Mouse (Mus musculus) retina, postnatal 7 days (tissue): ENCODE measurements around the gene A930033H14Rik.

ENCODE experiments used
- DNase-seq: peaks from one replicate; pipeline ENCODE4 v3.0.0-alpha.2; 2012; ENCODE audit warnings: low read depth, low spot score

A930033H14Rik gene

DNA sequence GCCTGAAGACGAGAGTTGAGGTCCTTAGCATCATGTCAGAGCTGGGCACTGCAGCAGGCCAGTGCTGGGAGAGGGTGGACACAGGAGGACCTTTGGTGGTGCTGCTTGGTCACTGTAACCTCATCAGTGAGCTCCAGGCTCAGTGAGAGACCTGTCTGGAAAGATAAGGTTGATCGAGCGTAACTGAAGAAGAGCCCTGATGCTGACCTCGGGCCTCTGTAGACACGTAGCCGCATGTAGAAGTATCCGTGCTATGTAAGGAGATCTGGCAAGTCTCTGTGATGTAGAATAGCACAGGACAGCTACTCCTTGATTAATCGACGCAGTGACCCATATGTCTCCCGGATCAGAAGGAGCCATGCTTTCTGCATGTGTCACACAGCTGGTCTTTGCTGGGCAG lies 19.2 kb downstream of the A930033H14Rik start:
- DNase-seq: no peak

DNA sequence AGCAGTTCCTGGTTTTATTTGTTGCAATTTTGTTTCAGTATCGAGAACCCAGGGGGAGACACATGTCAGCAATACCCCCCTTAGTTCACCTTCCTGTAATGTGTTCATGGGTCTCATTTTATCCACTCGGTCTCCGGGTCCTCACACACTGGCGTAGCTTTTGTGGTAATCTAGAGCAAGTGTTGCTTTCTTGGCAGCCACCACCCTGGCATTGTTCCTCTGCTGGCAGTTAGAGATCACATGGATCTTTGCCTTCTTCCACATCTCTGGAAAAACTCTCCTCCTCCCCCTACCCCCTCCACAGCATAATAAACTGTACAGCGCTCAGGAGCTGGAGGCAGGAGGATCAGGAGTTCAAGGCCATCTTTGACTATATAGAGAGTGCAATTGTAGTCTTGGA lies 20.6 kb downstream of the A930033H14Rik start:
- no peak for DNase-seq

DNA sequence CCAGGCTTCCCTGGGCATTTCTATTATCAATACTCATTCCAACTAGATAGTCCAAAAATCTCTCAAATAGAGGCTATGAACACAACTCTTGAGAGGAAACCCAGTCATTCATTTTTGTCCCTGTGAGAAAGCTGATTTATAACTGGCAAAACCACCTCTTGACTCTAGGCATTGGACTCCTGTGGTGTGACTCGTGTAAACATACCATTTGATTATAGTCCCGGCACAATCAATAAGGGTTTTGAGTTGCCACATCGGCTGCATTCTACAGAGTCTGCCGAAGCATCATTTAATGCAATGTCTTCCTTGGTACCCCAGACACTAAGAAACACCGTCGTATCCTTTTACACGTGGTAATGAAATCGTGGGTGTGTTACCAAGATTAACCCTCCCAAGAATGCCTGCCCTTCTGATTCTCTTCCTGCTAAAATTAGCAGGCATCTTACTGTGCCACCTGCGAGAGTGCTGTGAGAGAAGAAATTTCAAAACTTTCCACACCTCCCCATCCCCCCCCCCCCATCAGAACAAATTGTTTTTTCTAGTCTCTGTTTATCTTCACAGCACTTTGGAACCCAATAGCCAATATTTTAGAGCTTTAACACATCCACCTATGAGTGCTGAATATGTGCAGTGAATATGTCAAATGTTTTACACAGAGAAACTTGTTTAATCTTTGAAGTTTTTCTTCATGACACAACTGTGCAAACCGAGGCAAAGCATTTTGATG lies 22.3 kb downstream of the A930033H14Rik start:
- DNase-seq: no peak

DNA sequence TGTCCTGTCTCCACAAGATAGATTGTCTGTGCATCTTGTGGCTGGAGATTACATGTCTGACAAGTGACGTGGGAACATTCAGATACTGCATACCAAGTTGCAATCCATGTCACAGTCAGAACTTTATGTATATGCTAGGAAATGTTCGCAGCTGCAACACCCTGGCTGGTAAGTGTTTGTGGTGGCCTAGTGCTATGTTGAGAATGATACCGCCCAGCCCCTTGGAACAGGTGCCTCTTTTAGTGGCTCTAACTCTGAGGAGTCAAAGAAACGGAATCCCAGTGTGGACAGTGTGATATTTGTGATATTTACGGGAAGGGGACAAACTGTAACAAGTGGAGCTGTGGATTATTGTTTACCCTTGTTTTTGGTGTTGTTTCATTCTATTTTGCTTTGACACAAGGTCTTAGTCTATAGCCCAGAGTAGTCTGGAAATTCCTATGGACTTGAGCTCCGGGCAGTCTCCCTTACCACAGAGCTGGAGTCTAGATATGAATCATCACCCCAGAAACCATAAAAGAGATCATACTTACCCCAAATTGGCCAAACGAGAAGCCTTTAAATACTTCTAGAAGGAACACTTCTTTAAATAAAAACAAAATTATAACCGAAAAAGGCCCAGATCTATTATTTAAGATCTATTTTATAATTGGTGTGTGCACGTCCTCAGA lies 25.0 kb downstream of the A930033H14Rik start:
- no peak for DNase-seq

DNA sequence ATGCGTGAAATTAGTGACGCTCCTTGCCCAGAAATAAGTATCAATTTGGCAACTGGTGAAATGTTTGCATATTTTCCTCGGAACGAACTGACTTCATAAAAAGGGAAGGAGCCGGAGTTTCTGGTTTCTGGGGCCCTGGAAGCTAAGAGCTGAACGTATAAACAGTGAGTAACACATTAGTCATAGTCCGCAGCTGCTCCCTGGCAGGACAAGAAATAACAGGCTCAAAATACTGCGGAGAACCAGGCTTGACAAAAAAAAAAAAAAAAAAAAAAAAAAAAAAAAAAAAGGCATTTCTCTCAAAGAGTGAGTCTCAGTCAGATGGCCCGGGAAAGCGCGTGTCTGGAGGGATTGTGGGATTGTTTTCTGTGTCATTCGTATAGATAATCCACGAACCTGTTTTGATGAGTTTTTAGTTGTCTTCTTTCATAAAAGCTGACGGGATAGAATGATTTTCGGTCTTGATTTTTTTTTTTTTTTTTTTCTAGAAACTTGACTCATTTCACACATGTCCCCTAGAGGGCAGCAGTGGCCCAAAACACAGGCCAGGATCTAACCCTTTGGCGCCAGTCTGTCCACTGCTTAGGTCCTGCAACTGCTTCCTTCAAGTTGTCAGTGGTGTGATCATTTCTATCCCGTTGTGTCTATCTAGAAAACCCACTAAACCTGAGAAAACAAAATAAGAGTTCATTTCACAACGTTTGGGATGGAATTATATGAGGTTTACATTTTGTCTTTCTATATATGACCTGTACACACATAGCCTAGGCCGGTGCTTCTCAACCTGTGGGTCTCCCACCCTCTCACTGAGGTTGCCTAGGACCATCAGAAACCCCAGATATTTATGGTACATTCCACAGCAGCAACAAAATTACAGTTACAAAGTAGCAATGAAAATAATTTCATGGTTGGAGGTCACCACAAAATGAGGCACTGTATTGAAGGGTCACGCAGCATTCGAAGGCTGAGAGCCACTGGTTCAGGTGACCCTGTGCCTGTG lies 26.7 kb downstream of the A930033H14Rik start:
- DNase-seq: peak; percentile 66

DNA sequence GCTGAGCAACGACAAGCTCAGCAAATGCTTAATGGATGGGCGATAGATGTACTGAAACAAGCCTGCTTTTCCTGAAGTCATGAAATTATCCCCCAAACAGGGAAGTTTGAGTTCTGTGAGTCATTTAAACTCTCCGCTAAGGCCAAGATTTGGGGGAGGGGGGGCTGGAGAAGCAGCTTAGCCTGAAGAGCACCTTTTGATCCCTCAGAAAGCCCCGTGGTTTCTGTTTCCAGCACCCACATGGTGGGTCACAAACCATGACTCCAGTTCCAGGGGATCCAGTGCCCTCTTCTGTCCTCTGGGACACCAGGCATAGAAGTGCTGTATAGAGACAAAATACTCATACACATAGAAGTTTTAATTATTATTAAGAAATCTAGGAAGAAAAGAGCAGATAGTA lies 27.5 kb downstream of the A930033H14Rik start:
- DNase-seq: no peak

DNA sequence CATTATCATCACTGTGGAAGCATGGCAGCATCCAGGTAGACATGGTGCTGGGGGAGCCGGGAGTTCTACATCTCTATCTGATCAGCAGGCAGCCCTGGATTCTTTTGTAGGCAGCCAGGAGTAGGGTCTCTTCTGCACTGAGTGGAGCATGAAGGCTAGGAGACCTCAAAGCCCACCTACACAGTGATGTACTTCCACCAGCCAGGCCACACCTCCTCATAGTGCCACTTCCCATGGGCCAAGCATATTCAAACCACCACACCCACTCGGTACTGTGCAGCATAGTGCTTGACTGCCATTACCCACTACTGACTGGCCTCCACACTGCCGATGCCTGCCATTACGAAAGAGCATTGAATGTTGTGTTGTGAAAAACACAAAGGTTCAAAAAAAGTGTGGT lies 28.0 kb downstream of the A930033H14Rik start:
- DNase-seq: no peak

DNA sequence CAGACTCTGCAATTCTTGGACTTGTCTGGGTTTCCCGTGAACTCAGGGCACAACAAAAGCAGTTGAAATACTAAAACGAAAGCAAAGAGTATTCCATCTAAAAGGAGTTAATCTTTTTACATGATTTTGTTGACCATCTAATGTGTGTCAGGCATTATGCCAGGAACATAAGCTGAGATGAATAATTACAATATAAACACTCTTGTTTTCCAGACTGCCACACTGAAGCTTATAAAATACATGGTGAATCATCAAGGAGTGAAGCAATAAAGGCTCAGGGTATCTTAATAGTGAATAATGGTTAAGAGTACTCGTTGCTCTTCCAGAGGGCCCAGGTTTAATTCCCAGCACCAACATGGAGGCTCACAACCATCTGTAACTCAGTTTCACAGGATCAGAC lies 31.9 kb downstream of the A930033H14Rik start:
- DNase-seq: no peak

DNA sequence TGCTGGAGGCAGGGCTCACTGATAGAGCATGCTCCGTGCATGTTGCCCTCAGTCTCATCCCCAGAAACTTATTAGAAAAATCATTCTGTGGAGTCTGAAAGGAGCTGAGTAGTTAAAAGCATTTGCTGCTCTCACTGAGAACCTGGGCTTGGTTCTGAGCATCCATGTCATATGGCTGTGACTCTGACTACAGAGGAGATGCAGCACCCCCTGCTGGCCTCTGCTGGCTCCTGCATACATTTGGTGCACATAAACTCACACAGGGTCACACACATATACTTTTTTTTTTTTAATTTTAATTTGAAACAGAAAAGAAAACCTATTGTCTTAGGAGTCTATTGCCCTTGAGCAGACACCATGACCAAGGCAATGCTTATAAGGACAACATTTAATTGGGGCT lies 33.6 kb downstream of the A930033H14Rik start:
- DNase-seq: no peak

DNA sequence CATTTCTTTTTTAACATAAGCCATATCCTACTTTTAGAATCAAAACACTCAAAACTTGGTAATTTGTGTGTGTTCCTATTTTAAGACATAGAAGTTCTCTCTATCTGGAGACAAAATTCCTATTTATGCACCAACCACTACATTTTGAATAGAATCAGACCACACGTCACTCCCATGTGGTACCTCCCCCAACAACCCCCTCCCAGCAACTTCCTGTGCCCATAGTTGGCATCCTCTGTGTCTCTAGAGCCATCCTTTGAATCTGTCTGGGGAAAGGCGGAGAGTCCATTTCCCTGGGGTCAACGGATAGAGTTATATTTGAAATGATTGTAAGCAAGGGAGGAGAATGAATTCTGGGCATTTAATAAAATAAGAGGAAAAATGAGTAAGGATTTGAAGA lies 36.8 kb downstream of the A930033H14Rik start:
- no peak for DNase-seq

DNA sequence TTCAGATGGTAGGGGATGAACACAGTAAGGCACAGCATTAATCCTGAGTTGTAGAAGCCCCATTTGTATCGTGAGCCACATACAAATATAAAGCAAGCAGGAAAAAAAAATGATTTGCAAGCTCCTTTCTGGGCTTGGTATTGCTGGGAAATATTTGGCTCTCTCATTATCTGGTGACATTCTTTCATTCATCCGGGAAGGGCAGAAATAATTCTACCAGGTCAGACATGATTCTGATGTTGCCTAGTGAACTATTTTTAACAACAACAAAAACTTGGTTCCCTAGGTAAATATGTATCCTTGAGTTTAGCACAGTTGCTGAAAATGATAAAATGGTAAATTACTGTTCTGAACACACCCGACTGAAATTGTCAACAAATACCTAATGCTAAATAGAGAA lies 40.5 kb downstream of the A930033H14Rik start:
- DNase-seq: no peak

DNA sequence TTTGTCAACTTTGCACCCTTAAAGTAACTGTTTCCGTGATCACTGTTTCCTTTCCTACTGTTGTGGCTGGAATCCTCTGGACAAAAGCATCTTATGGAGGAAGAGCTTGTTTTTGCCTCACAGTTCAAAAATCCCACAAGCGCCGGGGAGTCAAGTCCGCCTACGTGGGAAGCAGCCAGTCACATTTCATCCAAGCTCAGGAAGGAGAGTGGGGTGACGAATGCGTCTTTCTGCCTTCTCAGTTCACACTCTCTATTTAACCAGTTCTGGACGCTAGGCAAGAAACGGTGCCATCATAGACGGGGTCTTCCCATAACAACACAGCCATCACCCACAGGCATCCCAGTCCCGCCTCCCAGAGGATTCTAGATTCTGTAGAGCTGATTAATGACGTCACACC lies 46.4 kb downstream of the A930033H14Rik start:
- no peak for DNase-seq

DNA sequence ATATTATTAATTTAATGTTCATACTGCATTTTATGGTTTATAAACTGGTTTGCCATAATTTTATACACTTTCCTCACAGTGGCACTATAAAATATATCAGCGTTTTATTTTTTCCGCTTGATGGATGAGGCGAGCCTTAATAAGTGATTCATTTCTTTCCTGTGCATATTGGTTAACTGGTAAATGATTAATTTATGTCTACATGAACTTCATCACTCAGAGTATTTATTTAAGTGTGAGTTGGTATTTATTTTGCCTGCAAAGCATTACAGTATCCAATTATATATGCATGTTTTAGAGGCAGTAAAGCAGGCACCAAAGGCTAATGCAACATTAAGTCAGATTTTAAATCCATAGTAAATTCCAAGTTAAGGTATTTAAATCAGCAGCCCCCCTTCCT lies 47.1 kb downstream of the A930033H14Rik start:
- DNase-seq: no peak

DNA sequence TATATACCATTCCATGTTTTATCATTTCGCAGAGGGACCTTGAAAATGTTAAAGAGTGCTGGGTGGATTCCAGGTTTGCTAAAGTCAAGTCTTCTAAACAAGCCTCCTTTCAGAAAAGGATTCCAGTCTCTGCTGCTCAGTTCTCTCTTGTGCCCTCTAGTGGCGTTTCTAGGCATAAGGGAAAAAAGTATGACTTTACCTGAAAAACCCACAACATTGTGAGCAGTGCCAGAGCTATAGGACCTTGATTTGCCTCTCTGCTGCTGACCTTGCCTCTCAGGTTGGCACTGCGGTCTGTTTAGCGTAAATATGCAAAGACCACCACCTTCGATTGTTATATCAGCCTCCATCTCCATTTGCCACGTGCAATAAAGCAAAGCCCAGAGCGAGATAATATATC lies 47.8 kb downstream of the A930033H14Rik start:
- peak; percentile 14 for DNase-seq

DNA sequence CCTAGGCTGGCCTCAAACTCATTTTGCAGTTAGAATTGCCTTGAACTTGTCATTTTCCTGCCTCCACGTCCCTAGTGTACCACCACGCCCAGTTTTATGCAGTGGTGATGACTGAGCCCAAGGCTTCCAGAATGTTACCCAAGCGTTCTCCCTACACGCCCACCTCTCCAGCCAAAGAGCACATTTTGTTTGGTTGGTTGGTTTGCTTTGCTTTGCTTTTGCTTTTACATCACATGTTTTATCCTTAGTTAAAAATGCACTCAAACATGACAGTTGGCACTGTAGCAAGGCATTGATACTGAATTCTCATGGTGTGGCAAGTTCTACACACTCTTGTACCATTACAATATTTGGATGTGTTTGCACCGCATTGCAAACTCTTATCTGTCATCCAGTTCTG lies 49.7 kb downstream of the A930033H14Rik start:
- no peak for DNase-seq

DNA sequence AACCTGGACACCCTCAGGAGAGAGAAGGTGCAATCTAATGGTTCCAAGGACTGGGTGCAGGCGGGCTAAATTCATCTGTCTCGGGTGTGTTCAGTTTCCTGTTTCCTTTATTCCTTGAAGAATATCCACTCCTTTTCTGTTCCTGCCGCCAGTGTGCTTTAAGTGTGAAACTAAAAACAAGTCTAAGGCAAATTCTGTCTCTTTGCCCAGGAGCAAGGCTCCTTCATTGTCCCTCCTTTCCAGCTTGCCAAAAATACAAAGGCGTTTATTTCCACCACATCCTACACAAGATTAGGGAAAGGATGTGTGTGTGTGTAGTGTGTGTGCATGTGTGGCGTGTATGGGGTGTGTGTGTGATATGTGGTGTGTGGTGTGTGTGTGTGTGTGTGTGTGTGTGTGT lies 50.3 kb downstream of the A930033H14Rik start:
- no peak for DNase-seq

DNA sequence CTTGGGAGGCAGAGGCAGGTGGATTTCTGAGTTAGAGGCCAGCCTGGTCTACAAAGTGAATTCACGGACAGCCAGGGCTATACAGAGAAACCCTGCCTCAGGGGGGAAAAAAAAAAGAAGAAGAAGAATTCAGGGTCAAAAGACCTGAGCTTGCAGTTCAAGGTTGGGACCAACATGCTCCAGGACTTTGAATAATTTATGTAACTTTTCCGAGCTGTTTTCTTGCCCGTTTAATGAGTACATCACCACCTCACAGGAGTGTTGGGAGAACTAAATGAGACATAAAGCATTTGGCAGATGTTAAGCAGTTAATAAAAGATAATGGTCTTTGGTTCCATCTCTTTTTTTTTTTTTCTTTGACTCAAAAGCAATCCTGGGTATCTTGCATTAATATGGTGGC lies 51.4 kb downstream of the A930033H14Rik start:
- DNase-seq: no peak

DNA sequence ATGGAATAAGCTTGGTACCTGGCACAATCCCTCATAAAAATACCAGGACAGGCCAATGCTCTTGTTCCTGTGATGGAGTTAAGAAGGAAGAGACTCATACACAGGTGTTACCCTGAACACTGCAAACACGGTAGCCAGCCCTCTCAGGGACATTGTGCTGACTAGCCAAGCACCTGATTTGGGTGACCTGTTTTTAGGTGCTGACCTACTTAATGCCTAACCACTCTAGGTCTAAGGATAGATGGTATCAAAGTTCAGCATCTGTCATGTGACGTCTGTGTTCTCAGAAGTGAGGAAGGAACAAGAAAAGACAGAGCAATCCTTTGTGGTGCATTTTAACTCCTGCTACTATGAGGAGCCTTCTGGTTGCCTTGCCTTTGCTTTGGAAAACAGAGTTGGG lies 52.0 kb downstream of the A930033H14Rik start:
- no peak for DNase-seq
